Mouse (Mus musculus): ENCODE results near the gene Vstm5. TPM values are rescaled to one million over a fixed set of nuclear protein-coding genes. Genes with fewer than 3 reads are reported as not detected.
"Not testable (repeated sequence)": the region's sequence is repeated elsewhere in the genome, so short reads cannot be mapped to it uniquely, and the experiment has no call there.

Gene Vstm5
- polyA plus RNA-seq (2015; fragmentation: Nextera tagmentation; extraction: Ambion mirVana) = 6.0 and 6.9 TPM in 2 replicates

DNA sequence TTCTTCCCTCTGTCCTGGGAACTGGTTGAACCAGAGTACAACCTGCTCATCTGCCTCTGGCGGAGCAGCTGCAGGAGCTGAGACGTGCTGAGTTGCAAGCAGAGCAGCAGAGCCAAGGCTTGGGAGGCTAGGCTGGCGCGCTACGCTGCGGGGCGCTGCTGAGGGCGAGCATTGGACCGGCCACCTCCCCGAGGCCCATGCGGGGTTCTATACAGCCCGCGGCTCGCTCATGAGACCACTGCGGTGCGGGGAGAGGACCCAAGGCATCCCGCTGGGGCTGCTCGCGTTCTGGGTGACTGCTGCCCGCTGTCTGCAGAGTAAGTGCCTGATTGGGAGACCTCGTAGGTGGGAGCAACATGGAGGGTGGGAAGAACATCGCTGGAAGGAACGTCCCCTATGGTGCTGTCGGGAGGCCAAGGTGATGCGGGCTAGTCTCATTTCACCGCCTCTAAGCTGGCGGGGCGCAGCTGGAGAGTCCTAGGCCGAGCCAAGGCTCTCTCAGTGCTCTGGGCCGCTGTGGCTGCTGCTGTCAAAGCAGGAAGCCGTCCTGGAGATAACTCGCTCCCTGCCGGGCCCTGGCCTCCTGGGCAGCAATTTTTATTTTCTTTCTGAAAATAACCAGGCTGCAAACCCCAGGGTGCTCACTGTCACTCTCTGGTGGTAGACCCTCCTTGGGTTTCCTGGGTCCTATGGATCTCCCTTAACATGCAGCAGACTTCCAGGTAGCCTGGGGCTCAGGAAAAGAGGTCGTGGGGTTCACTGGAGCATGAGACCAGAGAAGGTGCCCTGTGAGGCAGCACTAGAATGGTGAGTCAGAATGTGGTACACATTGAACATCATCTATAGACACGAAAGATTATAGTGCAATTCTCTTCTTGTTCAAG is at the start of gene Vstm5:
TSS of gene Vstm5 (plus strand) at position 4 of the 884 bp plus-strand sequence.
- peak; percentile 69 for ATAC-seq (replicated peaks; ENCODE audit: low FRiP score)
- peaks cover 25% of the 10 kb centered on the region for H3K4me1 ChIP-seq
- H3K4me3 ChIP-seq (replicated peaks) = peak within 1 kb of the TSS; percentile 51
- H3K9ac ChIP-seq = peak within 1 kb of the TSS; percentile 54
- no peaks in the 10 kb centered on the region for H3K9me3 ChIP-seq (replicated peaks)
- 0 out of 2 replicates have a peak, but pooled peaks cover 7% of the 10 kb centered on the region for H3K27me3 ChIP-seq
- 5% methylated on average over 35 of the region's 35 CpGs for WGBS
- H3K4me2 ChIP-seq = peak within 1 kb of the TSS; percentile 87
- no peaks in the 10 kb centered on the region for H3K36me3 ChIP-seq
- peak within 1 kb of the TSS; percentile 57 for H3K27ac ChIP-seq

DNA sequence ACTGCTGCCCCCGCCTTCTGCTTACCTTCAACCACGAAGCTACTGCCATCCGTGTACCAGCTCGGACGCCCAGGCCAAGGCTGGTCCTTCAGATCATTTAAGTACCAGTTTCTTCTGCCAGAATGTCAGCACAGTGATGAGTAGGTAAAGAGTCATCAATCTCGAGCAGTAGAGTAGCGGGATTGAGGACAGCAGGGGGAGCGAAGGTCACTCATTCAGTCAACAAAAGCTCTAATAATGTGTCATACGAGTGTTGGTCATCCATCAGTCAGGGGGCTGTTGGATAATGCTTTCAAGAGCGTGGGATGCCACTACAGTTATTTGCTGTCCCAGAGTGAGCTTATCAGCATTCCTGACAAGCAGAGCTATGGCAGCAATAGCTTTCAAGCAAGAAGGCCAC is 44.0 kb upstream of the Vstm5 start:
- not testable (repeated sequence) for H3K4me2 ChIP-seq; H3K36me3 ChIP-seq; H3K27me3 ChIP-seq; ATAC-seq (replicated peaks; ENCODE audit: low FRiP score); H3K9me3 ChIP-seq (replicated peaks); H3K4me1 ChIP-seq; H3K4me3 ChIP-seq (replicated peaks); H3K27ac ChIP-seq; H3K9ac ChIP-seq
- 80% methylated on average over 10 of the region's 10 CpGs for WGBS

DNA sequence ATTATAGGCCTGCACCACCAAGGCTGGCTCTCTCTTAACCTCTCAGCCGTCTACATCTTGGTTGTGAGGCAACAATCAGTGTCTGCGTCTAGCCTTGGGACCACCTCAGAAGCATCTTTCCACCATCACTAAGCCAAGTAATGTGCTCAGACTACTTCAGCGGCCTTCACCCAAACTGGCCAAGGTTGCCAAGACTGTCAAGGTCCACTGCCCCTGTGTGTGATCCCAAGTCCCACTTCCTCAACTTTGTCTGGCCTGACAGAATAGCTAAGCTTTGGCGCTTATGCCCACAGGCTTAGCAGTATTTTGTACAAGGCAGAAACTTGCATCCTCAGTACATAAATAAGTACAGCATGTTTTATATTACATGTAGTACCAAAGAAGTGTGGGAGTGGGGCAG is 32.2 kb upstream of the Vstm5 start:
- 84% methylated on average over 4 of the region's 4 CpGs for WGBS
- no peaks in the 10 kb centered on the region for H3K36me3 ChIP-seq
- no peak overlapping the region for H3K4me2 ChIP-seq
- no peaks in the 10 kb centered on the region for H3K27me3 ChIP-seq
- no peak overlapping the region for H3K9ac ChIP-seq
- no peak overlapping the region for H3K27ac ChIP-seq
- ATAC-seq (replicated peaks; ENCODE audit: low FRiP score) = no peak
- H3K9me3 ChIP-seq (replicated peaks) = no peaks in the 10 kb centered on the region
- H3K4me3 ChIP-seq (replicated peaks) = no peak overlapping the region
- H3K4me1 ChIP-seq = no peaks in the 10 kb centered on the region

DNA sequence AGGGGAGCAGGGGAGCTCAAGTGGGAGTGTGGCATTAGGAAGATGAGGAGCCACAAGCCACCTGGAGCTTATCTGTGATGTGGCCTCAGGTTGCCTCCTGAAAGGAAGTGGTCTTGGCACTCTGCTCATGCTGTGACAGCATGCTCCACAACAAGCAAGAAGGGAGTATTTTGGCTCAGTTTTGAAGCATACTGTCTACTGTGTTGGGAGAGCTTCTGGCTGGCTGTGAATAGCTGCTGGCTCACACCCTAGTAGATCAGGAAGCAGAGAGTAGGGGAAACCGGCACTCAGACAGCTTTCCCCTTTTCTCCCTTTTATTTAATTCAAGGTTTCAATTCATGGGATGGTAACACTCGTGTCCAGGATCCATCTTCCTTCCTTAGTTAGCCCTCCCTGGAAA is 29.5 kb upstream of the Vstm5 start:
- no peak overlapping the region for H3K4me2 ChIP-seq
- no peak for ATAC-seq (replicated peaks; ENCODE audit: low FRiP score)
- no peaks in the 10 kb centered on the region for H3K27me3 ChIP-seq
- H3K4me3 ChIP-seq (replicated peaks) = no peak overlapping the region
- no peak overlapping the region for H3K27ac ChIP-seq
- WGBS = 61% methylated on average over 2 of the region's 2 CpGs
- H3K4me1 ChIP-seq = no peaks in the 10 kb centered on the region
- H3K9me3 ChIP-seq (replicated peaks) = no peaks in the 10 kb centered on the region
- H3K36me3 ChIP-seq = no peaks in the 10 kb centered on the region
- no peak overlapping the region for H3K9ac ChIP-seq

DNA sequence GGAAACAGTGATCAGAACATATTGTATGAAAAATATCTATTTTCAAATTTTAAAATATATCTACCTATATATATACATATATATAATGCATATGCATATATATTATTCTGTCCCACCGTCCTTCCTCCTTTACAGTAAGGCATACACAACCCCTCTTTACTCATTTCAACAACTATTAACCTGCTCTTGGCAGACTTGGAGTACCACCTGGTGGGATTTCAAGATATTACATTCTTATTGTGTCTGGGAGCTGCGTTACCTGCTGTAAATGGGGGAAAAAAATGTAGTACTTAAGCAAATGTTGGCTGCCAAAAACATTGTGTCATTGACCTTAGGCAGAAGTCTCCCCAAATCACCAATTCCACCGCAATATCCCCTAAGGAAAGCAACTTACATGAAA is 27.0 kb upstream of the Vstm5 start:
- Histone ChIP-seq H3K9me3 (replicated peaks) (no peaks in the 10 kb centered on the region), H3K9ac (no peak overlapping the region), H3K27ac (no peak overlapping the region), H3K4me2 (no peak overlapping the region), H3K4me3 (replicated peaks) (no peak overlapping the region), H3K27me3 (no peaks in the 10 kb centered on the region), H3K4me1 (no peaks in the 10 kb centered on the region), H3K36me3 (no peaks in the 10 kb centered on the region)
- WGBS = 78% methylated on average over 3 of the region's 3 CpGs
- no peak for ATAC-seq (replicated peaks; ENCODE audit: low FRiP score)

DNA sequence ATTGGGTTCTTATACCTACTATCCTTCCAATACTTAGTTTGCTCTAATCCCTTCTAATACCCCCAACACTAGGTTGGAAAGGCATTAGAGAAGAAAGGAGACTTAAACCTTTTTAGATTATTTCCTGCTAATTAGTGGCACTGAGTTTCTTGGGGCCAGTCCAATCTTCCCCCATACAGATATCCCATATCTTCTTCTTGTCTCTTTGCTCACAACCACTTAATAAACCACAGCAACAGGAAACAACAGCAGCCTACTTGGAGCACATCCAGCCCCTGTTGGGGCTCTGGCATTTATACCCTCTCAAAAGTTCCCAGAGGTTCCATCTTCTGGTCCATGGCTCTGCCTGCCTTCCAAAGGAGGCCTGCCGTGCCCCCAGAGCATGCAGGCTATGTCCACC is 25.1 kb upstream of the Vstm5 start:
- Histone ChIP-seq H3K9me3 (replicated peaks) (no peaks in the 10 kb centered on the region), H3K36me3 (no peaks in the 10 kb centered on the region), H3K4me2 (no peak overlapping the region), H3K4me3 (replicated peaks) (no peak overlapping the region), H3K27me3 (no peaks in the 10 kb centered on the region), H3K4me1 (no peaks in the 10 kb centered on the region), H3K27ac (no peak overlapping the region), H3K9ac (no peak overlapping the region)
- WGBS = 80% methylated on average over 1 of the region's 1 CpGs
- ATAC-seq (replicated peaks; ENCODE audit: low FRiP score) = no peak

DNA sequence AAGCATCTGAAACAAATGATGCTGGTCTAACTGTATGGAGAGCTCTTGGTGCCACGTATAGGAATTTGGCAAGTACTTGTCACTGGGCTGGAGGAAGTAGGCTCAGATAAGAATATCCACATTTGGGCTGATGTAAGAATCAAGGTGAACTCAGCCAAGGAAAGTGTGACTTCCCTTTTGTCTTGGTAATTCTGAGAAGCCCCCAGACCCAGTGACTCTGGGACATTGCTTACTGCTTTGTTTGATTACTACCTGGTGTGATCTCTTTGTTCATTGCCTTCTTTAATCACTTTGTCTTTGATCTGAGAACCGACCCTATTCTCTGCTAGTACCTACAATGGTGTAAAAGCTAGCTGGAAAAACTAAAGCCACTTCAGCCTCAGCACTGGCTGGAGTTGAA is 13.9 kb upstream of the Vstm5 start:
- Histone ChIP-seq H3K9me3 (replicated peaks) (no peaks in the 10 kb centered on the region; the same call in 1 of the 2 replicates), H3K4me2 (no peak overlapping the region), H3K4me3 (replicated peaks) (no peak overlapping the region), H3K9ac (no peak overlapping the region), H3K4me1 (no peaks in the 10 kb centered on the region), H3K27me3 (no peaks in the 10 kb centered on the region), H3K36me3 (no peaks in the 10 kb centered on the region), H3K27ac (no peak overlapping the region)
- no peak for ATAC-seq (replicated peaks; ENCODE audit: low FRiP score)
- 38% methylated on average over 2 of the region's 2 CpGs for WGBS

DNA sequence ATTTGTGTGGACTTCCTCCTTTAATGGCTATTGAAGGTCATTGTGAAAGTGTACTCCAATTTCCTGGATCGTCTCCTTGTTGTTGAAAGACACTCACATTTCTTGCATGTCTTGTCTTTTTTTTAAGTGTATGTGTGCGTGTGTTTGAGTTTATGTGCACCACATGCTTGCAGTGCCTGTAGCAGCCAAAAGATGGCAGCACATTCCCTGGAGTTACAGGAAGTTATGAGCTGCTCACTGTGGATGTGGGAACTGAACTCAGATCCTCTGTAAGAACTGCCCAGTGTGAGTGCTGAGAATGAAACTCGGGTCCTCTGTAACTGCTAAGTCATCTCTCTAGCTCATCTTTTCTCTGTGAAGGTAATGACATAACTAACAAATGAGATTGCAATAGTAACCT is 6.4 kb upstream of the Vstm5 start:
- no peak overlapping the region for H3K4me2 ChIP-seq
- H3K9me3 ChIP-seq (replicated peaks) = 0 out of 2 replicates have a peak, but pooled peaks cover 3% of the 10 kb centered on the region
- no peak for ATAC-seq (replicated peaks; ENCODE audit: low FRiP score)
- H3K27ac ChIP-seq = no peak overlapping the region
- H3K36me3 ChIP-seq = no peaks in the 10 kb centered on the region
- no peaks in the 10 kb centered on the region for H3K27me3 ChIP-seq
- no peak overlapping the region for H3K4me3 ChIP-seq (replicated peaks)
- no peak overlapping the region for H3K9ac ChIP-seq
- WGBS = 95% methylated on average over 3 of the region's 3 CpGs
- peaks cover 4% of the 10 kb centered on the region for H3K4me1 ChIP-seq

DNA sequence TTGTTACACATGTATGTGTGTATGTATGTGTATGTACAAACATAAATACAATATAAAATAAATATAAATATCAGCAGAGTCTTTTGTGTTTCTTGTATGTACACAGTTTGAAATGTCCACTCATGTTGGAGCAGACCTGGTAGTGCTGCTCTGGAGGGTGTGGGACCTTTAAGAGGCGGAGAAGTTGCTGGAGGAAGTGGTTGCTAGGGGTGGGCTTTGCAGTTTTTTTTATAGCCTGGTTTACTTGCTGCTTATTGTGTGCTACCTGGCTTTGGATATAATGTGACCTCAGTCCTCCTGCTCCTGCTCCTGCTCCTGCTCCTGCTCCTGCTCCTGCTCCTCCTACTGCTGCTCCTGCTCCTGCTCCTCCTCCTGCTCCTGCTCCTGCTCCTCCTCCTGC is 5.2 kb upstream of the Vstm5 start:
- no peaks in the 10 kb centered on the region for H3K27me3 ChIP-seq
- 84% methylated on average over 1 of the region's 1 CpGs for WGBS

DNA sequence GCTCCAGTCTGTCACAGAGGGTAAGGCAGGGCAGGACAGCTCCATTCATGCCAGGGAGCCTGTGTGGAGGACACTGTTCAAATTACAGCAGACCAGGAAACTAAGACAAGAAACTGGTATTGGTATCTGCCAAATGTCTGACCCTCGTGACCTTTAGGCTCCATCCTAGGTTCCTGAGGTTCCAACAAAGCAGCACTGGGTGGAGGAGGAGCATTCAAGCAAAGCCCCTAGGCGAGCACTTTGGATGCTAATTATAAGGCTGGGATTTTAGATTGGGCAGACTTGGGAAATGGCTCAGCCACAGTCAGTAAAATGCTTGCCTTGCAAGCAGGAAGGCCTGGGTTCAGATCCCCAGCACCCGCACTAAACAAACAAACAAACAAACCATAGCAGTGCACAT is 2.9 kb upstream of the Vstm5 start:
- WGBS = 72% methylated on average over 3 of the region's 3 CpGs
- Histone ChIP-seq H3K4me2 (no peak overlapping the region), H3K4me3 (replicated peaks) (no peak overlapping the region), H3K27ac (peak overlapping the region; percentile 66), H3K9me3 (replicated peaks) (0 out of 2 replicates have a peak, but pooled peaks cover 3% of the 10 kb centered on the region), H3K27me3 (0 out of 2 replicates have a peak, but pooled peaks cover 7% of the 10 kb centered on the region), H3K4me1 (peaks cover 25% of the 10 kb centered on the region), H3K9ac (no peak overlapping the region), H3K36me3 (no peaks in the 10 kb centered on the region)
- ATAC-seq (replicated peaks; ENCODE audit: low FRiP score) = no peak

More for the DNA sequence above, 5.2 kb upstream of the Vstm5 start:
- Histone ChIP-seq H3K9me3 (replicated peaks) (0 out of 2 replicates have a peak, but pooled peaks cover 3% of the 10 kb centered on the region), H3K27ac (no peak overlapping the region), H3K4me3 (replicated peaks) (no peak overlapping the region), H3K4me2 (no peak overlapping the region), H3K9ac (no peak overlapping the region), H3K4me1 (peaks cover 14% of the 10 kb centered on the region), H3K36me3 (no peaks in the 10 kb centered on the region)
- no peak for ATAC-seq (replicated peaks; ENCODE audit: low FRiP score)

DNA sequence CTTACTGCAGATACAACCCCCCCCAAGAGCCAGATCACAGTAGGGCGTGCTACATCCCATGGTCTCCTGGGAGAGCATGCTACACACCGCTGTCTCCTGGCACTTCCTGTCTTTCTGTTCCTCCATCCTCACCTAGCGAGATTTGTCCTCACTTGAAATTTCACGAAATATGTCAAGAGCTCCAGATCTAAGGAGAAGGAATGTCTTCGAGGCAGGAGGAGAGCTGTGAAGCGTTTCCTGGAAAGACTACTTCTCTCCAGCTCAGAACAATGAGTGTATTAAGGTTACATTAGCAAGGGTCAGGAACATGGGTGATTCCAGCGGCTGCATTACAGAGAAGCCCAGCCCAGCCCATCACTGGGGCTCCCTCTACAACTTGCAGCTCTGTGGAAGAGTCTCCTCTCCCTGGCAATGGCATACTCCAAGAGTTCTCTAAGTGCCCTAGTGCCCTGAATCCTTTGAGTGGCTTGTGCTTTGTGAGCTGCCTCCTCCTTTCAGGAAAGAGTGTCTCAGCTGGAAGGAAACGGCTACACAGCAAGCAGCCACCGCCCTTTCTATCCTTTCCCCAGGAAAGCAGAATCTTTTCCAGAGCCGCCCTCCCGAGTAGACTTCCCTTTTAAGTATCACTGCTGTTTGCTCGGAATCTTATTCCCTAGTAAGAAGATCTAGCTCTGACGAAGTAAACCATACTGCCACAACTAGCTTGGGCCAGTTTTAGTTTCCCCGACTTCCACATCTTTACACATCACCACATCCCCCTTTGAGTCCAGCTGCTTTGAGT is 1.1 kb upstream of the Vstm5 start:
- WGBS = 47% methylated on average over 14 of the region's 14 CpGs
- peak overlapping the region; percentile 57 for H3K27ac ChIP-seq

More for the DNA sequence above, 1.1 kb upstream of the Vstm5 start:
- no peaks in the 10 kb centered on the region for H3K9me3 ChIP-seq (replicated peaks)
- H3K4me2 ChIP-seq = no peak overlapping the region
- H3K36me3 ChIP-seq = no peaks in the 10 kb centered on the region
- 0 out of 2 replicates have a peak, but pooled peaks cover 7% of the 10 kb centered on the region for H3K27me3 ChIP-seq
- no peak overlapping the region for H3K9ac ChIP-seq
- H3K4me3 ChIP-seq (replicated peaks) = no peak overlapping the region
- peaks cover 25% of the 10 kb centered on the region for H3K4me1 ChIP-seq
- ATAC-seq (replicated peaks; ENCODE audit: low FRiP score) = no peak
